Mouse (Mus musculus) liver, embryonic 14.5 days (tissue): ENCODE measurements at regions not wholly inside any gene's neighbourhood (a gene's known extent, or its start where the extent isn't known, plus 50 kb on each side); places are given as distances from the start of the nearest gene placed in this dataset.

ENCODE experiments used
- ATAC-seq: fragments of 200-750 bp; cut with Nextera tagmentation; 2 replicates; pipeline ENCODE4 v1.8.0; 2017; ENCODE audit warnings: moderate number of reproducible peaks, mild to moderate bottlenecking, moderate library complexity; ENCODE audit not compliant: insufficient read depth
- DNase-seq, 3 experiments: peaks; one replicate each; pipeline ENCODE4 v3.0.0-alpha.2; 2012 to 2013; ENCODE audit warnings: low read depth in 3 of 3, low spot score in 3 of 3
- H3K27ac ChIP-seq: fragments of 300-500 bp; sonication (generic); 2 replicates; pipeline ENCODE4 v1.5.1; 2014; ENCODE audit warnings: moderate library complexity, mild to moderate bottlenecking, control low read depth, inconsistent platforms
- H3K27me3 ChIP-seq: fragments of 300-500 bp; sonication (generic); 2 replicates; pipeline ENCODE4 v1.6.1; 2014; ENCODE audit warnings: mild to moderate bottlenecking, low read length, moderate library complexity; ENCODE audit not compliant: control insufficient read depth, insufficient read depth
- H3K36me3 ChIP-seq: fragments of 300-500 bp; sonication (generic); replicated peaks from 2 replicates; pipeline ENCODE4 v1.6.1; 2014; ENCODE audit warnings: low read depth; ENCODE audit not compliant: control insufficient read depth, insufficient read depth
- H3K4me1 ChIP-seq, 2 experiments: fragments of 200-500 bp in 1 of 2; fragments of 300-500 bp in 1 of 2; sonication (generic) in 1 of 2; replicated peaks; 2 replicates each; pipeline ENCODE4 v1.6.1; 2012 to 2014; ENCODE audit warnings: antibody characterized with exemption in 1 of 2, inconsistent platforms in 1 of 2, low read length in 1 of 2; ENCODE audit not compliant: control insufficient read depth in 2 of 2, insufficient read depth in 2 of 2
- H3K4me2 ChIP-seq: fragments of 300-500 bp; sonication (generic); 2 replicates; pipeline ENCODE4 v1.6.1; 2014; ENCODE audit warnings: low read depth, mild to moderate bottlenecking, control low read depth, moderate library complexity
- H3K4me3 ChIP-seq, 2 experiments: fragments of 200-500 bp in 1 of 2; fragments of 300-500 bp in 1 of 2; sonication (generic) in 1 of 2; 2 replicates each; pipeline ENCODE4 v1.5.1; 2012 to 2014; ENCODE audit warnings: low read depth in 2 of 2, low read length in 2 of 2, mild to moderate bottlenecking in 2 of 2, control low read depth in 1 of 2, inconsistent platforms in 1 of 2, moderate library complexity in 1 of 2; ENCODE audit not compliant: insufficient read depth in 1 of 2
- H3K9ac ChIP-seq: fragments of 300-500 bp; sonication (generic); replicated peaks from 2 replicates; pipeline ENCODE4 v1.6.1; 2014; ENCODE audit warnings: mild to moderate bottlenecking, control low read depth, moderate library complexity
- H3K9me3 ChIP-seq: fragments of 300-500 bp; sonication (generic); 2 replicates; pipeline ENCODE4 v1.6.1; 2016; ENCODE audit warnings: low read length, mixed read lengths; ENCODE audit not compliant: control insufficient read depth
- CTCF ChIP-seq: IDR thresholded peaks from 2 replicates; pipeline ENCODE4 v1.5.1; 2016; ENCODE audit warnings: antibody characterized with exemption, low read depth, control low read depth
- EP300 ChIP-seq: IDR thresholded peaks from 2 replicates; pipeline ENCODE4 v1.6.1; 2016; ENCODE audit warnings: antibody characterized with exemption, low read depth
- WGBS: fragments of 180-500 bp; shearing (Covaris S2); extraction: QIAGEN DNeasy Blood & Tissue Kit; methylation state at CpG from one replicate; pipeline ENCODE4 v1.1.7; 2014; ENCODE audit not compliant: insufficient replicate concordance; 5-methylcytosine and 5-hydroxymethylcytosine counted together

- no peak overlapping the region for H3K9ac ChIP-seq
- H3K9me3 ChIP-seq: no peaks in the 10 kb centered on the region
- no peak overlapping the region for H3K4me3 ChIP-seq
- no peak overlapping the region for H3K4me2 ChIP-seq
- H3K27ac ChIP-seq: no peak overlapping the region
- TF ChIP-seq EP300 (no peak), CTCF (no peak)
- H3K4me1 ChIP-seq: 0 out of 4 replicates have a peak, but pooled peaks cover 0 to 2% of the 10 kb centered on the region in 2 experiments
- no peak for DNase-seq
- H3K36me3 ChIP-seq: no peaks in the 10 kb centered on the region
- H3K27me3 ChIP-seq: no peaks in the 10 kb centered on the region
- no peak; the same call in 1 of the 2 replicates for ATAC-seq
- WGBS: 60% methylated on average over 26 of the region's 26 CpGs
Observed at GRCm38 (mm10) chr2:167831076-167832039, 100.5 kb upstream of the Ptpn1 start.

GRCm38 (mm10) chr2:167828258-167828657, 103.6 kb upstream of the Ptpn1 start:
- no peak for TF ChIP-seq CTCF
- TF ChIP-seq EP300: no peak
- H3K27ac ChIP-seq: no peak overlapping the region
- H3K9me3 ChIP-seq: no peaks in the 10 kb centered on the region
- H3K9ac ChIP-seq: no peak overlapping the region
- ATAC-seq (no peak), DNase-seq (no peak)
- no peak overlapping the region for H3K4me2 ChIP-seq
- peaks cover 0 to 6% of the 10 kb centered on the region in 2 experiments; a peak in 1 of 4 replicates for H3K4me1 ChIP-seq
- no peaks in the 10 kb centered on the region for H3K36me3 ChIP-seq
- 31% methylated on average over 5 of the region's 5 CpGs for WGBS
- H3K4me3 ChIP-seq: no peak overlapping the region
- H3K27me3 ChIP-seq: no peaks in the 10 kb centered on the region

GRCm38 (mm10) chr2:167826922-167827703, 104.7 kb upstream of the Ptpn1 start:
- no peak for ATAC-seq
- WGBS: 64% methylated on average over 12 of the region's 12 CpGs

GRCm38 (mm10) chr2:167823513-167823912, 108.3 kb upstream of the Ptpn1 start:
- H3K9me3 ChIP-seq: no peaks in the 10 kb centered on the region
- H3K4me1 ChIP-seq: peaks cover 0 to 6% of the 10 kb centered on the region in 2 experiments; a peak in 2 of 4 replicates
- no peak overlapping the region for H3K4me2 ChIP-seq
- no peak overlapping the region for H3K27ac ChIP-seq
- no peak for TF ChIP-seq CTCF
- TF ChIP-seq EP300: 0 out of 2 replicates have a peak, but pooled peaks have one; percentile 15
- 47% methylated on average over 9 of the region's 9 CpGs for WGBS
- peak; percentile 41; the same call in 1 of the 2 replicates for ATAC-seq
- H3K4me3 ChIP-seq: no peak overlapping the region
- no peaks in the 10 kb centered on the region for H3K36me3 ChIP-seq
- H3K27me3 ChIP-seq: no peaks in the 10 kb centered on the region
- DNase-seq: no peak
- no peak overlapping the region for H3K9ac ChIP-seq

More at GRCm38 (mm10) chr2:167826922-167827703, 104.7 kb upstream of the Ptpn1 start:
- H3K27me3 ChIP-seq: no peaks in the 10 kb centered on the region
- H3K36me3 ChIP-seq: no peaks in the 10 kb centered on the region
- H3K4me2 ChIP-seq: no peak overlapping the region
- H3K9ac ChIP-seq: no peak overlapping the region
- peaks cover 0 to 6% of the 10 kb centered on the region in 2 experiments; a peak in 1 of 4 replicates for H3K4me1 ChIP-seq
- H3K27ac ChIP-seq: no peak overlapping the region
- no peak overlapping the region for H3K4me3 ChIP-seq
- DNase-seq: no peak
- no peaks in the 10 kb centered on the region for H3K9me3 ChIP-seq
- no peak for TF ChIP-seq CTCF
- TF ChIP-seq EP300: no peak

- H3K9me3 ChIP-seq: no peaks in the 10 kb centered on the region
- H3K4me3 ChIP-seq: no peak overlapping the region
- no peak for ATAC-seq
- DNase-seq: no peak
- TF ChIP-seq EP300: no peak
- no peak for TF ChIP-seq CTCF
- H3K27me3 ChIP-seq: no peaks in the 10 kb centered on the region
- 70% methylated on average over 3 of the region's 3 CpGs for WGBS
- H3K9ac ChIP-seq: no peak overlapping the region
- H3K4me2 ChIP-seq: no peak overlapping the region
- peaks cover 0 to 6% of the 10 kb centered on the region in 2 experiments; a peak in 2 of 4 replicates for H3K4me1 ChIP-seq
- H3K36me3 ChIP-seq: no peaks in the 10 kb centered on the region
- no peak overlapping the region for H3K27ac ChIP-seq
Observed at GRCm38 (mm10) chr2:167823044-167823443, 108.8 kb upstream of the Ptpn1 start.
